Mouse (Mus musculus) liver, postnatal 0 days (tissue): ENCODE results near the gene Pias1.

ENCODE experiments used
- CTCF ChIP-seq: sonication (generic); IDR thresholded peaks from 2 replicates; pipeline ENCODE4 v1.5.1; 2016; ENCODE audit warnings: antibody characterized with exemption, low read depth
- EP300 ChIP-seq: IDR thresholded peaks from 2 replicates; pipeline ENCODE4 v1.6.1; 2016; ENCODE audit warnings: antibody characterized with exemption, low read depth, mild to moderate bottlenecking

GRCm38 (mm10) chr9:62935854-62936253, 51.9 kb downstream of the Pias1 start:
- TF ChIP-seq CTCF (no peak), EP300 (no peak)
